Mouse (Mus musculus): ENCODE measurements around the gene Pld2. TPM values are rescaled to one million over a fixed set of nuclear protein-coding genes. Genes with fewer than 3 reads are reported as not detected.

The Pld2 gene
- polyA plus RNA-seq, 2 experiments: 7.5 to 18.9 TPM

- no peaks in the 10 kb centered on the region for H3K27me3 ChIP-seq (ENCODE audit: control insufficient read depth, insufficient read depth, low read length)
- DNase-seq (ENCODE audit: low spot score) (no peak), ATAC-seq (ENCODE audit: low FRiP score, low read depth) (no peak)
- TF ChIP-seq POLR2A (IDR thresholded peaks at IDR 0.05; ENCODE audit: borderline replicate concordance, extremely low read depth, insufficient read depth, insufficient read length): no peak
- WGBS: 85% methylated on average over 1 of the region's 1 CpGs
- H3K4me3 ChIP-seq (replicated peaks; ENCODE audit: low read length): no peak overlapping the region
- H3K4me1 ChIP-seq (ENCODE audit: control insufficient read depth, insufficient read depth, low read length): no peaks in the 10 kb centered on the region
- no peaks in the 10 kb centered on the region for H3K9me3 ChIP-seq (ENCODE audit: control insufficient read depth, low read length)
- no peak overlapping the region for H3K27ac ChIP-seq (replicated peaks; ENCODE audit: low read depth, low read length)
- H3K9ac ChIP-seq (ENCODE audit: low read depth, low read length, severe bottlenecking): no peak overlapping the region
- no peak overlapping the region for H3K4me2 ChIP-seq (replicated peaks; ENCODE audit: low read depth, low read length, severe bottlenecking)
- no peaks in the 10 kb centered on the region for H3K36me3 ChIP-seq (ENCODE audit: control insufficient read depth, insufficient read depth, low read length)
Measured at GRCm38 (mm10) chr11:70591733-70592132, 51.9 kb downstream of the Pld2 start.

GRCm38 (mm10) chr11:70594253-70594989, 54.6 kb downstream of the Pld2 start:
- H3K9me3 ChIP-seq (ENCODE audit: control insufficient read depth, low read length): no peaks in the 10 kb centered on the region
- H3K4me3 ChIP-seq (replicated peaks; ENCODE audit: low read length): no peak overlapping the region
- DNase-seq (ENCODE audit: low spot score) (no peak), ATAC-seq (ENCODE audit: low FRiP score, low read depth) (no peak)
- H3K9ac ChIP-seq (ENCODE audit: low read depth, low read length, severe bottlenecking): no peak overlapping the region
- no peak overlapping the region for H3K27ac ChIP-seq (replicated peaks; ENCODE audit: low read depth, low read length)
- no peak overlapping the region for H3K4me2 ChIP-seq (replicated peaks; ENCODE audit: low read depth, low read length, severe bottlenecking)
- 79% methylated on average over 15 of the region's 15 CpGs for WGBS
- TF ChIP-seq POLR2A (IDR thresholded peaks at IDR 0.05; ENCODE audit: borderline replicate concordance, extremely low read depth, insufficient read depth, insufficient read length): no peak
- no peaks in the 10 kb centered on the region for H3K4me1 ChIP-seq (ENCODE audit: control insufficient read depth, insufficient read depth, low read length)
- H3K27me3 ChIP-seq (ENCODE audit: control insufficient read depth, insufficient read depth, low read length): no peaks in the 10 kb centered on the region
- H3K36me3 ChIP-seq (ENCODE audit: control insufficient read depth, insufficient read depth, low read length): peaks cover 21% of the 10 kb centered on the region

- DNase-seq (ENCODE audit: low spot score): no peak
- no peak for TF ChIP-seq POLR2A (IDR thresholded peaks at IDR 0.05; ENCODE audit: borderline replicate concordance, extremely low read depth, insufficient read depth, insufficient read length)
- no peak overlapping the region for H3K4me2 ChIP-seq (replicated peaks; ENCODE audit: low read depth, low read length, severe bottlenecking)
- no peaks in the 10 kb centered on the region for H3K9me3 ChIP-seq (ENCODE audit: control insufficient read depth, low read length)
- no peak overlapping the region for H3K9ac ChIP-seq (ENCODE audit: low read depth, low read length, severe bottlenecking)
- WGBS: 65% methylated on average over 2 of the region's 2 CpGs
- H3K36me3 ChIP-seq (ENCODE audit: control insufficient read depth, insufficient read depth, low read length): peaks cover 28% of the 10 kb centered on the region
- no peak overlapping the region for H3K27ac ChIP-seq (replicated peaks; ENCODE audit: low read depth, low read length)
- no peaks in the 10 kb centered on the region for H3K4me1 ChIP-seq (ENCODE audit: control insufficient read depth, insufficient read depth, low read length)
- H3K4me3 ChIP-seq (replicated peaks; ENCODE audit: low read length): no peak overlapping the region
- no peaks in the 10 kb centered on the region for H3K27me3 ChIP-seq (ENCODE audit: control insufficient read depth, insufficient read depth, low read length)
- ATAC-seq (ENCODE audit: low FRiP score, low read depth): no peak
Measured at GRCm38 (mm10) chr11:70595638-70596037, 55.8 kb downstream of the Pld2 start.

- Histone ChIP-seq H3K4me3 (replicated peaks; ENCODE audit: low read length) (no peak overlapping the region), H3K9ac (ENCODE audit: low read depth, low read length, severe bottlenecking) (no peak overlapping the region), H3K4me2 (replicated peaks; ENCODE audit: low read depth, low read length, severe bottlenecking) (no peak overlapping the region), H3K9me3 (ENCODE audit: control insufficient read depth, low read length) (no peaks in the 10 kb centered on the region), H3K27ac (replicated peaks; ENCODE audit: low read depth, low read length) (no peak overlapping the region), H3K36me3 (ENCODE audit: control insufficient read depth, insufficient read depth, low read length) (peaks cover 28% of the 10 kb centered on the region), H3K4me1 (ENCODE audit: control insufficient read depth, insufficient read depth, low read length) (no peaks in the 10 kb centered on the region), H3K27me3 (ENCODE audit: control insufficient read depth, insufficient read depth, low read length) (no peaks in the 10 kb centered on the region)
- WGBS: 68% methylated on average over 4 of the region's 4 CpGs
- DNase-seq (ENCODE audit: low spot score): no peak
- TF ChIP-seq POLR2A (IDR thresholded peaks at IDR 0.05; ENCODE audit: borderline replicate concordance, extremely low read depth, insufficient read depth, insufficient read length): no peak
- ATAC-seq (ENCODE audit: low FRiP score, low read depth): no peak
Measured at GRCm38 (mm10) chr11:70596094-70596493, 56.2 kb downstream of the Pld2 start.

GRCm38 (mm10) chr11:70597301-70597700, 57.4 kb downstream of the Pld2 start:
- peak overlapping the region; percentile 12; the same call in 1 of the 2 replicates for H3K9ac ChIP-seq (ENCODE audit: low read depth, low read length, severe bottlenecking)
- H3K27ac ChIP-seq (replicated peaks; ENCODE audit: low read depth, low read length): no peak overlapping the region
- no peaks in the 10 kb centered on the region for H3K4me1 ChIP-seq (ENCODE audit: control insufficient read depth, insufficient read depth, low read length)
- no peak for ATAC-seq (ENCODE audit: low FRiP score, low read depth)
- no peak overlapping the region for H3K4me3 ChIP-seq (replicated peaks; ENCODE audit: low read length)
- no peak overlapping the region for H3K4me2 ChIP-seq (replicated peaks; ENCODE audit: low read depth, low read length, severe bottlenecking)
- no peaks in the 10 kb centered on the region for H3K27me3 ChIP-seq (ENCODE audit: control insufficient read depth, insufficient read depth, low read length)
- DNase-seq (ENCODE audit: low spot score): no peak
- no peak for TF ChIP-seq POLR2A (IDR thresholded peaks at IDR 0.05; ENCODE audit: borderline replicate concordance, extremely low read depth, insufficient read depth, insufficient read length)
- H3K9me3 ChIP-seq (ENCODE audit: control insufficient read depth, low read length): no peaks in the 10 kb centered on the region
- WGBS: 87% methylated on average over 6 of the region's 6 CpGs
- H3K36me3 ChIP-seq (ENCODE audit: control insufficient read depth, insufficient read depth, low read length): peaks cover 36% of the 10 kb centered on the region
